Comparison of ENCODE assay signal across 25 mouse cellular contexts in the genomic region with DNA sequence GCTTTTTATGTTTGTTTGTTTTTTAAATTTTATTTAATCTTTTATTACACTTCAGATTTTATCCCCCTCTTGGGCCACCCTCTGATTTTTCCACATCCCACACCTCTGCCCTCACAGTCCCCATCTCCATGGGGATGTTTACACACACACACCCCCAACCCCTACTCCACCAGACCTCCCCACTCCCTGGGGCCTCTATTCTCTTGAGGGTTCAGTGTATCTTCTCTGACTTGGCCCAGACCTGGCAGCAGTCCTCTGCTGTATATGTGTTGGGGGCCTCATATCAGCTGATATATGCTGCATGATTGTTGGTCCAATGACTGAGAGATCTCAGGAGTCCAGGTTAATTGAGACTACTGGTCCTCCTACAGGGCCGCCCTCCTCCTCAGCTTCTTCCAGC.
DNase-seq lines count a peak whose midpoint lies in the region; ATAC-seq and TF ChIP-seq lines count a peak whose summit lies in the region.
"Had no signal": no experiment of that assay in that cellular context is flagged by ENCODE, and none has a peak within 500 bp of the region (broad histone marks: within the 10 kb centered on the region; RNA-seq: fewer than 3 reads in every experiment).

No protein-coding gene starts in this region.

- peak; percentile 53; the same call in 1 of the 2 replicates for ATAC-seq in forebrain, embryonic 13.5 days
- no peak for ATAC-seq in midbrain, embryonic 11.5 days (ENCODE audit: low FRiP score)
- no peak for ATAC-seq in midbrain, postnatal 0 days (ENCODE audit: low FRiP score)
- 0 out of 2 replicates have a peak, but pooled peaks have one; percentile 40 for ATAC-seq in midbrain, embryonic 13.5 days
- ATAC-seq: activated CD4-positive, CD25-positive, alpha-beta regulatory T cell, adult 4 months; CD4-positive, CD25-positive, alpha-beta regulatory T cell, adult 4 months; forebrain, embryonic 15.5 days; forebrain, postnatal 0 days; Patski had no signal

- WGBS in forebrain, embryonic 13.5 days: 100% methylated on average over 1 of the region's 1 CpGs
- 96% methylated on average over 1 of the region's 1 CpGs for WGBS in forebrain, embryonic 10.5 days
- WGBS in midbrain, embryonic 11.5 days: 95% methylated on average over 1 of the region's 1 CpGs
- 100% methylated on average over 1 of the region's 1 CpGs for WGBS in midbrain, postnatal 0 days
- WGBS in midbrain, embryonic 13.5 days: 95% methylated on average over 1 of the region's 1 CpGs
- 90% methylated on average over 1 of the region's 1 CpGs for WGBS in midbrain, embryonic 10.5 days

- H3K36me3 ChIP-seq in forebrain, embryonic 13.5 days (ENCODE audit: poor library complexity, severe bottlenecking): peaks cover 48% of the 10 kb centered on the region
- peaks cover 75% of the 10 kb centered on the region for H3K36me3 ChIP-seq in forebrain, embryonic 10.5 days (replicated peaks)
- H3K36me3 ChIP-seq in midbrain, embryonic 11.5 days (ENCODE audit: control insufficient read depth, insufficient read depth, low read length): peaks cover 3% of the 10 kb centered on the region; the same call in 1 of the 2 replicates
- H3K36me3 ChIP-seq in midbrain, postnatal 0 days (ENCODE audit: insufficient read depth, low read length): peaks cover 8% of the 10 kb centered on the region; the same call in 1 of the 2 replicates
- H3K36me3 ChIP-seq in midbrain, embryonic 13.5 days: peaks cover 37% of the 10 kb centered on the region
- H3K36me3 ChIP-seq in midbrain, embryonic 10.5 days: peaks cover 77% of the 10 kb centered on the region

- no peak for TF ChIP-seq CTCF in midbrain, postnatal 0 days (IDR thresholded peaks at IDR 0.05)

- H3K4me1 ChIP-seq in forebrain, embryonic 13.5 days: no peaks in the 10 kb centered on the region
- no peaks in the 10 kb centered on the region for H3K4me1 ChIP-seq in forebrain, embryonic 10.5 days
- no peaks in the 10 kb centered on the region for H3K4me1 ChIP-seq in midbrain, embryonic 11.5 days (ENCODE audit: control insufficient read depth, insufficient read depth, low read length)
- no peaks in the 10 kb centered on the region for H3K4me1 ChIP-seq in midbrain, postnatal 0 days (ENCODE audit: insufficient read depth, low read length)
- H3K4me1 ChIP-seq in midbrain, embryonic 13.5 days (replicated peaks): no peaks in the 10 kb centered on the region
- no peaks in the 10 kb centered on the region for H3K4me1 ChIP-seq in midbrain, embryonic 10.5 days
- H3K4me1 ChIP-seq: embryonic facial prominence, embryonic 10.5 days; embryonic facial prominence, embryonic 12.5 days; forebrain, embryonic 12.5 days; forebrain, embryonic 15.5 days had no signal

- H3K27me3 ChIP-seq in forebrain, embryonic 13.5 days: no peaks in the 10 kb centered on the region
- no peaks in the 10 kb centered on the region for H3K27me3 ChIP-seq in forebrain, embryonic 10.5 days (ENCODE audit: poor library complexity, severe bottlenecking)
- H3K27me3 ChIP-seq in midbrain, embryonic 11.5 days (ENCODE audit: control insufficient read depth, insufficient read depth, low read length): no peaks in the 10 kb centered on the region
- no peaks in the 10 kb centered on the region for H3K27me3 ChIP-seq in midbrain, postnatal 0 days (ENCODE audit: insufficient read depth, low read length)
- H3K27me3 ChIP-seq in midbrain, embryonic 13.5 days: no peaks in the 10 kb centered on the region
- no peaks in the 10 kb centered on the region for H3K27me3 ChIP-seq in midbrain, embryonic 10.5 days (ENCODE audit: low read depth, poor library complexity, severe bottlenecking)
- H3K27me3 ChIP-seq: CH12.LX; embryonic facial prominence, embryonic 12.5 days; forebrain, embryonic 12.5 days; forebrain, embryonic 15.5 days; Patski had no signal

- no peak overlapping the region for H3K27ac ChIP-seq in forebrain, embryonic 13.5 days
- H3K27ac ChIP-seq in forebrain, embryonic 10.5 days: no peak overlapping the region
- H3K27ac ChIP-seq in midbrain, embryonic 11.5 days (ENCODE audit: low read depth, low read length): no peak overlapping the region
- no peak overlapping the region for H3K27ac ChIP-seq in midbrain, postnatal 0 days (ENCODE audit: low read depth, low read length)
- no peak overlapping the region for H3K27ac ChIP-seq in midbrain, embryonic 13.5 days
- no peak overlapping the region for H3K27ac ChIP-seq in midbrain, embryonic 10.5 days (replicated peaks)
- H3K27ac ChIP-seq: embryonic facial prominence, embryonic 10.5 days; embryonic facial prominence, embryonic 12.5 days; forebrain, embryonic 12.5 days; forebrain, embryonic 15.5 days had no signal

- no peaks in the 10 kb centered on the region for H3K9me3 ChIP-seq in forebrain, embryonic 13.5 days (replicated peaks)
- no peaks in the 10 kb centered on the region for H3K9me3 ChIP-seq in forebrain, embryonic 10.5 days
- H3K9me3 ChIP-seq in midbrain, embryonic 11.5 days (ENCODE audit: control insufficient read depth, low read length): no peaks in the 10 kb centered on the region
- no peaks in the 10 kb centered on the region for H3K9me3 ChIP-seq in midbrain, postnatal 0 days (ENCODE audit: low read length)
- H3K9me3 ChIP-seq in midbrain, embryonic 13.5 days: no peaks in the 10 kb centered on the region
- no peaks in the 10 kb centered on the region for H3K9me3 ChIP-seq in midbrain, embryonic 10.5 days (replicated peaks)
- H3K9me3 ChIP-seq: embryonic facial prominence, embryonic 10.5 days; embryonic facial prominence, embryonic 12.5 days; forebrain, embryonic 12.5 days; forebrain, embryonic 15.5 days; G1E had no signal

- no peak for DNase-seq in forebrain, embryonic 10.5 days (ENCODE audit: extremely low spot score, low spot score)
- peak; percentile 41 for DNase-seq in midbrain, embryonic 11.5 days (ENCODE audit: low spot score, missing footprints)
- no peak for DNase-seq in midbrain, postnatal 0 days (ENCODE audit: low spot score)
- DNase-seq in midbrain, embryonic 10.5 days (ENCODE audit: low spot score): no peak
- DNase-seq: adrenal gland, adult 8-10 months; adrenal gland, postnatal 14 days; adrenal gland, postnatal 36 days; B cell, adult 2 months; cerebellum, adult 11-12 months; cerebellum, adult 2 months; cerebellum, adult 9-10 months; cerebellum, postnatal 10 days; cerebellum, postnatal 25 days; forebrain, postnatal 0 days had no signal

- H3K9ac ChIP-seq in forebrain, embryonic 13.5 days: no peak overlapping the region
- no peak overlapping the region for H3K9ac ChIP-seq in midbrain, embryonic 11.5 days (ENCODE audit: low read length)
- H3K9ac ChIP-seq in midbrain, postnatal 0 days (replicated peaks; ENCODE audit: low read length, poor library complexity, severe bottlenecking): no peak overlapping the region
- H3K9ac ChIP-seq in midbrain, embryonic 13.5 days (replicated peaks): no peak overlapping the region
- H3K9ac ChIP-seq: embryonic facial prominence, embryonic 12.5 days; forebrain, embryonic 12.5 days; forebrain, embryonic 15.5 days; forebrain, postnatal 0 days had no signal

- H3K4me3 ChIP-seq in forebrain, embryonic 13.5 days: no peak overlapping the region
- no peak overlapping the region for H3K4me3 ChIP-seq in forebrain, embryonic 10.5 days
- H3K4me3 ChIP-seq in midbrain, embryonic 11.5 days (ENCODE audit: low read depth, low read length): no peak overlapping the region
- H3K4me3 ChIP-seq in midbrain, postnatal 0 days (ENCODE audit: low read depth, low read length): no peak overlapping the region
- no peak overlapping the region for H3K4me3 ChIP-seq in midbrain, embryonic 13.5 days (replicated peaks)
- no peak overlapping the region for H3K4me3 ChIP-seq in midbrain, embryonic 10.5 days
- H3K4me3 ChIP-seq: embryonic facial prominence, embryonic 10.5 days; embryonic facial prominence, embryonic 12.5 days; forebrain, embryonic 12.5 days; forebrain, embryonic 15.5 days had no signal

- H3K4me2 ChIP-seq in forebrain, embryonic 13.5 days: no peak overlapping the region
- no peak overlapping the region for H3K4me2 ChIP-seq in midbrain, embryonic 11.5 days
- H3K4me2 ChIP-seq in midbrain, postnatal 0 days (ENCODE audit: low read depth, low read length, poor library complexity, severe bottlenecking): no peak overlapping the region
- H3K4me2 ChIP-seq in midbrain, embryonic 13.5 days (replicated peaks): no peak overlapping the region
- H3K4me2 ChIP-seq: embryonic facial prominence, embryonic 12.5 days; forebrain, embryonic 12.5 days; forebrain, embryonic 15.5 days had no signal

Comparison
In these comparisons a context has a peak if more than half of its experiments do, and no peak if none do; other contexts are left out.
1. ATAC-seq: peak in forebrain, embryonic 13.5 days (single experiment) and midbrain, embryonic 13.5 days (single experiment); none in midbrain, embryonic 11.5 days (single experiment) and midbrain, postnatal 0 days (single experiment).